Mouse (Mus musculus): ENCODE measurements at regions not wholly inside any gene's neighbourhood (a gene's known extent, or its start where the extent isn't known, plus 50 kb on each side); places are given as distances from the start of the nearest gene placed in this dataset.
"Not testable (repeated sequence)": the region's sequence is repeated elsewhere in the genome, so short reads cannot be mapped to it uniquely, and the experiment has no call there.

GRCm38 (mm10) chr2:57185151-57185550 lies 52.3 kb upstream of the Gpd2 start:
- CTCF ChIA-PET: no interaction called here

GRCm38 (mm10) chr2:57183108-57183507 lies 54.3 kb upstream of the Gpd2 start:
- POLR2A ChIA-PET: interaction anchor here in 1 of 4 experiments (1.4 kb wide), 1 partner anchor 70 kb away, joined by 3 read pairs; no protein-coding TSS in a partner anchor
- CTCF ChIA-PET: not testable (repeated sequence)

More at GRCm38 (mm10) chr2:57185151-57185550, 52.3 kb upstream of the Gpd2 start:
- POLR2A ChIA-PET: interaction anchor here in 1 of 4 experiments (1.2 to 1.3 kb wide), 2 partner anchors 10 to 53 kb away, joined by 3 to 5 read pairs; partner anchors contain the start of gene Gpd2

- POLR2A ChIA-PET: interaction anchor here in 3 of 4 experiments (0.6 to 2.9 kb wide), 13 partner anchors 22 to 65 kb away, joined by 3 to 17 read pairs (median 4); partner anchors contain the start of genes Gpd2 (in 2 of the 3) and Nr4a2 (in 1 of the 3)
Measured at GRCm38 (mm10) chr2:57181692-57182541, 55.5 kb upstream of the Gpd2 start.

GRCm38 (mm10) chr2:57181350-57181691 lies 56.1 kb upstream of the Gpd2 start:
- ChIA-PET POLR2A (interaction anchor here in 3 of 4 experiments (0.7 to 2.9 kb wide), 12 partner anchors 21 to 64 kb away, joined by 3 to 17 read pairs (median 4); partner anchors contain the start of genes Gpd2 (in 2 of the 3) and Nr4a2 (in 1 of the 3)), CTCF (interaction anchor here in 2 of 4 experiments (0.6 to 0.9 kb wide), 2 partner anchors 56 to 948 kb away, joined by 3 to 8 read pairs; partner anchors contain the start of gene Gpd2 (in 1 of the 2))

More at GRCm38 (mm10) chr2:57181692-57182541, 55.5 kb upstream of the Gpd2 start:
- CTCF ChIA-PET: interaction anchor here in 1 of 4 experiments (0.9 kb wide), 1 partner anchor 56 kb away, joined by 3 read pairs; the partner anchor contains the start of gene Gpd2

- ChIA-PET POLR2A (no interaction called here), CTCF (no interaction called here)
Measured at GRCm38 (mm10) chr2:57178056-57178455, 54.3 kb upstream of the Nr4a2 start.

- ChIA-PET CTCF (no interaction called here), POLR2A (no interaction called here)
Measured at GRCm38 (mm10) chr2:57176547-57176946, 52.7 kb upstream of the Nr4a2 start.

GRCm38 (mm10) chr2:57175219-57175618 lies 51.4 kb upstream of the Nr4a2 start:
- ChIA-PET POLR2A (no interaction called here), CTCF (no interaction called here)

Data from embryonic stem cell, embryonic (primary cell).